Mouse (Mus musculus) CH12.LX (cell line): ENCODE data around the gene Akap2. TPM values are rescaled to one million over a fixed set of nuclear protein-coding genes. Genes with fewer than 3 reads are reported as not detected.

Source experiments
- DNase-seq: peaks from one replicate; pipeline ENCODE4 v3.0.0-alpha.2; 2013; ENCODE audit errors: extremely low read depth
- H3K27ac ChIP-seq: 2 replicates; pipeline ENCODE4 v1.5.1; 2012; ENCODE audit warnings: low read depth, mild to moderate bottlenecking, control low read depth, moderate library complexity; ENCODE audit not compliant: insufficient read depth
- H3K27me3 ChIP-seq: replicated peaks from 2 replicates; pipeline ENCODE3; 2012; ENCODE audit warnings: inconsistent platforms
- H3K36me3 ChIP-seq, 2 experiments: replicated peaks in 1 of 2; 2 replicates each; pipeline versions ENCODE3 to v1.6.1; 2012; ENCODE audit warnings: inconsistent platforms in 1 of 2, low read length in 1 of 2, mild to moderate bottlenecking in 1 of 2, mixed read lengths in 1 of 2, moderate library complexity in 1 of 2; ENCODE audit not compliant: control insufficient read depth in 1 of 2, insufficient read depth in 1 of 2
- H3K4me1 ChIP-seq, 2 experiments: 2 replicates each; pipeline ENCODE4 v1.6.1; 2012; ENCODE audit warnings: inconsistent platforms in 1 of 2, moderate library complexity in 1 of 2; ENCODE audit not compliant: insufficient read depth in 2 of 2, control insufficient read depth in 1 of 2
- H3K4me2 ChIP-seq: 2 replicates; pipeline ENCODE4 v1.6.1; 2012; ENCODE audit warnings: low read depth, mild to moderate bottlenecking, control low read depth; ENCODE audit not compliant: poor library complexity, insufficient read depth, severe bottlenecking
- H3K4me3 ChIP-seq, 3 experiments: fragments of 150-350 bp in 1 of 3; sonication (generic) in 1 of 3; replicated peaks in 1 of 3; 2 replicates each; pipeline versions ENCODE3 to v1.5.1; 2011 to 2012; ENCODE audit warnings: low read depth in 2 of 3, low read length in 2 of 3, mild to moderate bottlenecking in 2 of 3, moderate library complexity in 2 of 3, control low read depth in 1 of 3, improper control_type of control experiment in 1 of 3, inconsistent platforms in 1 of 3, mixed read lengths in 1 of 3; ENCODE audit not compliant: poor library complexity in 1 of 3
- H3K79me2 ChIP-seq: replicated peaks from 2 replicates; pipeline ENCODE4 v1.6.1; 2012; ENCODE audit warnings: mild to moderate bottlenecking, moderate library complexity; ENCODE audit not compliant: control insufficient read depth, poor library complexity, insufficient read depth, severe bottlenecking; ENCODE audit errors: extremely low read depth
- H3K9ac ChIP-seq: 2 replicates; pipeline ENCODE4 v1.6.1; 2012; ENCODE audit warnings: low read depth, mild to moderate bottlenecking, control low read depth, moderate library complexity; ENCODE audit not compliant: insufficient read depth
- H3K9me3 ChIP-seq: replicated peaks from 2 replicates; pipeline ENCODE3; 2012; ENCODE audit warnings: low read length, inconsistent platforms, mixed read lengths
- BHLHE40 ChIP-seq: IDR thresholded peaks from 2 replicates; pipeline ENCODE4 v1.6.1; 2011; ENCODE audit warnings: mild to moderate bottlenecking, low read depth, low read length, improper control_type of control experiment
- CHD2 ChIP-seq: IDR thresholded peaks from 2 replicates; pipeline ENCODE4 v1.6.1; 2011; ENCODE audit warnings: low read length, improper control_type of control experiment
- CTCF ChIP-seq, 2 experiments: IDR thresholded peaks in 1 of 2; conservative IDR thresholded peaks in 1 of 2; 2 replicates each; pipeline ENCODE4 v1.5.1; 2011 to 2012; ENCODE audit warnings: low read depth in 2 of 2, low read length in 2 of 2, improper control_type of control experiment in 1 of 2, inconsistent platforms in 1 of 2, mild to moderate bottlenecking in 1 of 2, moderate library complexity in 1 of 2
- E2F4 ChIP-seq: IDR thresholded peaks from 2 replicates; pipeline ENCODE4 v1.6.1; 2011; ENCODE audit warnings: low read depth, low read length, improper control_type of control experiment; ENCODE audit not compliant: insufficient replicate concordance
- GABPA ChIP-seq: IDR thresholded peaks from 2 replicates; pipeline ENCODE4 v1.6.1; 2012; ENCODE audit warnings: low read depth, low read length, improper control_type of control experiment, inconsistent platforms; ENCODE audit not compliant: insufficient replicate concordance
- HCFC1 ChIP-seq: IDR thresholded peaks from 2 replicates; pipeline ENCODE4 v1.6.1; 2012; ENCODE audit warnings: low read depth, mild to moderate bottlenecking, inconsistent platforms, low read length, improper control_type of control experiment
- IRF4 ChIP-seq: IDR thresholded peaks from 2 replicates; pipeline ENCODE4 v1.6.1; 2014; ENCODE audit warnings: low read depth, mild to moderate bottlenecking, inconsistent platforms, low read length, improper control_type of control experiment
- JUN ChIP-seq: IDR thresholded peaks from 2 replicates; pipeline ENCODE4 v1.6.1; 2011; ENCODE audit warnings: low read depth, mild to moderate bottlenecking, low read length, improper control_type of control experiment, moderate library complexity; ENCODE audit not compliant: insufficient read depth
- JUND ChIP-seq: conservative IDR thresholded peaks from 2 replicates; pipeline ENCODE4 v1.6.1; 2011; ENCODE audit warnings: low read depth, low read length, improper control_type of control experiment
- KAT2A ChIP-seq: IDR thresholded peaks from 2 replicates; pipeline ENCODE4 v1.6.1; 2012; ENCODE audit warnings: low read length, improper control_type of control experiment, inconsistent platforms; ENCODE audit not compliant: insufficient replicate concordance
- MAZ ChIP-seq: IDR thresholded peaks from 2 replicates; pipeline ENCODE4 v1.6.1; 2012; ENCODE audit warnings: low read depth, mild to moderate bottlenecking, inconsistent platforms, low read length, improper control_type of control experiment, moderate library complexity
- MEF2A ChIP-seq: IDR thresholded peaks from 2 replicates; pipeline ENCODE4 v1.6.1; 2014; ENCODE audit warnings: low read depth, mild to moderate bottlenecking, inconsistent platforms, low read length, improper control_type of control experiment, borderline replicate concordance
- MYC ChIP-seq: IDR thresholded peaks from 2 replicates; pipeline ENCODE4 v1.6.1; 2011; ENCODE audit warnings: low read depth, mild to moderate bottlenecking, improper control_type of control experiment, low read length
- NELFE ChIP-seq: IDR thresholded peaks from 2 replicates; pipeline ENCODE4 v1.6.1; 2011; ENCODE audit warnings: low read depth, low read length, improper control_type of control experiment
- PAX5 ChIP-seq: IDR thresholded peaks from 2 replicates; pipeline ENCODE4 v1.6.1; 2012; ENCODE audit warnings: low read length, inconsistent platforms, mixed read lengths
- POLR2A ChIP-seq: IDR thresholded peaks from 2 replicates; pipeline ENCODE4 v1.6.1; 2011; ENCODE audit warnings: low read depth, mild to moderate bottlenecking, improper control_type of control experiment, low read length
- RAD21 ChIP-seq: IDR thresholded peaks from 2 replicates; pipeline ENCODE4 v1.6.1; 2011; ENCODE audit warnings: low read depth, mild to moderate bottlenecking, low read length, improper control_type of control experiment, moderate library complexity
- SMC3 ChIP-seq: IDR thresholded peaks from 2 replicates; pipeline ENCODE4 v1.6.1; 2011; ENCODE audit warnings: low read depth, low read length, improper control_type of control experiment
- TBP ChIP-seq: conservative IDR thresholded peaks from 2 replicates; pipeline ENCODE4 v1.6.1; 2011; ENCODE audit warnings: low read depth, low read length, improper control_type of control experiment
- TCF12 ChIP-seq: IDR thresholded peaks from 2 replicates; pipeline ENCODE4 v1.6.1; 2014; ENCODE audit warnings: low read depth, mild to moderate bottlenecking, inconsistent platforms, low read length, improper control_type of control experiment
- ZKSCAN1 ChIP-seq: IDR thresholded peaks from 2 replicates; pipeline ENCODE4 v1.6.1; 2012; ENCODE audit warnings: low read depth, inconsistent platforms, low read length, improper control_type of control experiment, borderline replicate concordance
- dilution Hi-C: fragments of 300-500 bp; cut with MboI; formaldehyde crosslinking; loops from 2 replicates; pipeline ENCODE4 v1.14.3; 2020; ENCODE audit warnings: low sequenced_read_pairs; ENCODE audit not compliant: extremely low pct_unique_long_range_greater_than_20kb, extremely low pct_ligation_motif_present
- in situ Hi-C: fragments of 300-500 bp; cut with MboI; formaldehyde crosslinking; loops from 3 replicates; pipeline ENCODE4 v1.14.3; 2019; ENCODE audit warnings: low sequenced_read_pairs, low pct_ligation_motif_present, low pct_unique_long_range_greater_than_20kb, mixed read lengths
- polyA plus RNA-seq: library from polyadenylated mRNA; unstranded; fragments of >175 nt; gene quantifications from 2 replicates; pipeline ENCODE4 v1.2.1, GENCODE M21; 2012; ENCODE audit warnings: low read depth; ENCODE audit not compliant: insufficient read length
- total RNA-seq, 2 experiments: library from RNA; depleted of rRNA; stranded (reverse); fragments of 300-350 nt in 1 of 2; fragments of >200 nt in 1 of 2; gene quantifications; 2 replicates each; pipeline ENCODE4 v1.2.3; 2012 to 2014

The Akap2 gene
- total and polyA plus RNA-seq, 3 experiments = 0.25 TPM; not detected in 2

DNA sequence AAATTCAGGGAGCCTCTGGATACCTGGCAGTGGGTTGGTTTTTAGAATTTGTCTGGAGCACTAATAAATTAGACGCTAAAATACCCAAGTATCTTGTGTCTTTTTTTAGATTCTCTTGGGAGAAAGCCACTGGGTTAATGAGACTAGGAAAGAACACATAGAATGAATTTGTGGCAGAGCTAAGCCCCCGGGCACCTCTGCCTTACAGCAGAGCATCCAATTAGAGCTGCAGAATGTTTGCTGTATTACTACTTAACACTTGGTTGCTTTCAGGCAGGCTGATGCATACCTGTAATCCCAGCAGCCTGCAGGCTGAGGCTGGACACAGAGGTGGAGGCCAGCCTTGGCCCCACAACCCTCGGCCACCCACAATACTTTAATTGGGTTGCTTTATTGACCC, 112.3 kb downstream of the Akap2 start:
- Histone ChIP-seq H3K4me2 (no peak overlapping the region), H3K4me3 (no peak overlapping the region), H3K9ac (no peak overlapping the region), H3K9me3 (peaks cover 6% of the 10 kb centered on the region), H3K4me1 (peaks cover 0 to 5% of the 10 kb centered on the region in 2 experiments; a peak in 1 of 4 replicates), H3K36me3 (no peaks in the 10 kb centered on the region), H3K27ac (no peak overlapping the region), H3K27me3 (no peaks in the 10 kb centered on the region), H3K79me2 (no peaks in the 10 kb centered on the region)
- in situ Hi-C loops (no loop called here), dilution Hi-C loops (no loop called here)
- DNase-seq = no peak
- TF ChIP-seq GABPA = no peak
- TF ChIP-seq JUN = no peak
- TF ChIP-seq MYC = no peak
- no peak for TF ChIP-seq POLR2A
- no peak for TF ChIP-seq CHD2
- no peak for TF ChIP-seq RAD21
- no peak for TF ChIP-seq PAX5
- TF ChIP-seq TCF12 = no peak
- TF ChIP-seq CTCF (conservative IDR thresholded peaks at IDR 0.05 in 1 of 2, IDR thresholded peaks at IDR 0.05 in 1 of 2; ENCODE audit: low read depth in 2 of 2, low read length in 2 of 2) = no peak
- TF ChIP-seq TBP = no peak

DNA sequence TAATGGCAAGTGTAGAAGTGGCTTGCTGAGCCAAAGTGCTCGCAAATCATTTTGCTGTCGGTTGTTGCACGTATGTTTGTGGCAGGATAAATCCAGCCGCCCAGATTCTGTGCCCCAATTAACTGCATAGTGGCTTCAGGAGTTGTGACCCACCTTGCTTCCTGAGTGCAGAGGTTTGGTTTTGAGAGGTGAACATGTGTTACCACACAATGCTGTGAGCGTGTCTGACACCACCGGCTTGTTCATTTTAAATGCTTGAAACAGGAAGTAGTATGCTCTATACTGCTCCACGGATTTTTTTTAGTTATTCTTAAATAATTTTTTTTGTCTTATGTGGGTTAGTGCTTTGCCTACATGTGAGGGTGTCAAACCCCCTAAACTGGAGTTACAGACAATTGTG, 114.9 kb downstream of the Akap2 start:
- no peaks in the 10 kb centered on the region for H3K27me3 ChIP-seq
- no peaks in the 10 kb centered on the region for H3K79me2 ChIP-seq
- no peak overlapping the region for H3K27ac ChIP-seq
- no peak for TF ChIP-seq CTCF (conservative IDR thresholded peaks at IDR 0.05 in 1 of 2, IDR thresholded peaks at IDR 0.05 in 1 of 2; ENCODE audit: low read depth in 2 of 2, low read length in 2 of 2)
- no peak for TF ChIP-seq MAZ
- no peak for TF ChIP-seq BHLHE40
- no peak for TF ChIP-seq IRF4
- no peak for TF ChIP-seq SMC3
- TF ChIP-seq HCFC1 = no peak
- no peak for TF ChIP-seq MEF2A
- no peak for TF ChIP-seq E2F4
- no peak for TF ChIP-seq JUND
- TF ChIP-seq ZKSCAN1 = no peak
- TF ChIP-seq POLR2A = no peak
- TF ChIP-seq NELFE = no peak
- no peak for TF ChIP-seq PAX5
- TF ChIP-seq KAT2A = no peak
- TF ChIP-seq, all 38 proteins: peak for 0
- H3K4me3 ChIP-seq = no peak overlapping the region
- no peaks in the 10 kb centered on the region for H3K36me3 ChIP-seq
- H3K9ac ChIP-seq = no peak overlapping the region
- H3K9me3 ChIP-seq = peaks cover 6% of the 10 kb centered on the region
- no peak overlapping the region for H3K4me2 ChIP-seq
- no peak for DNase-seq
- dilution Hi-C loops = no loop called here
- in situ Hi-C loops = no loop called here
- H3K4me1 ChIP-seq = peaks cover 0 to 5% of the 10 kb centered on the region in 2 experiments; a peak in 1 of 4 replicates
